Mouse (Mus musculus): Measurements from ENCODE around the gene Ocln. TPM values are rescaled to one million over a fixed set of nuclear protein-coding genes. Genes with fewer than 3 reads are reported as not detected.
"Not testable (repeated sequence)": the region's sequence is repeated elsewhere in the genome, so short reads cannot be mapped to it uniquely, and the experiment has no call there.

The Ocln gene
- polyA plus RNA-seq, 1 experiment from 2014 or later: 14.6 TPM

GRCm38 (mm10) chr13:100492061-100492787 lies 60.3 kb downstream of the Ocln start, which contains the start of gene Gtf2h2:
Gtf2h2 (minus strand) TSS chr13:100492579.
- Histone ChIP-seq H3K4me1 (ENCODE audit: insufficient read depth) (peaks cover 20% of the 10 kb centered on the region), H3K36me3 (replicated peaks; ENCODE audit: insufficient read depth, low read length) (peaks cover 10% of the 10 kb centered on the region), H3K9ac (replicated peaks) (peak within 1 kb of the TSS; percentile 93), H3K27ac (ENCODE audit: low read depth) (peak within 1 kb of the TSS; percentile 83), H3K4me2 (ENCODE audit: low read depth, low read length) (peak within 1 kb of the TSS; percentile 82), H3K9me3 (ENCODE audit: low read length) (no peaks in the 10 kb centered on the region), H3K27me3 (ENCODE audit: insufficient read depth, low read length) (no peaks in the 10 kb centered on the region), H3K4me3 (ENCODE audit: low read depth, low read length) (peak within 1 kb of the TSS; percentile 98)
- TF ChIP-seq CTCF (IDR thresholded peaks at IDR 0.05; ENCODE audit: low read depth): peak; percentile 99
- 0 out of 2 replicates have a peak, but pooled peaks have one; percentile 37 for TF ChIP-seq EP300 (IDR thresholded peaks at IDR 0.05; ENCODE audit: low read depth)
- WGBS (ENCODE audit: insufficient replicate concordance): under 1% methylated on average over 44 of the region's 51 CpGs
- ATAC-seq (peak; percentile 81), DNase-seq (peak; percentile 90)

DNA sequence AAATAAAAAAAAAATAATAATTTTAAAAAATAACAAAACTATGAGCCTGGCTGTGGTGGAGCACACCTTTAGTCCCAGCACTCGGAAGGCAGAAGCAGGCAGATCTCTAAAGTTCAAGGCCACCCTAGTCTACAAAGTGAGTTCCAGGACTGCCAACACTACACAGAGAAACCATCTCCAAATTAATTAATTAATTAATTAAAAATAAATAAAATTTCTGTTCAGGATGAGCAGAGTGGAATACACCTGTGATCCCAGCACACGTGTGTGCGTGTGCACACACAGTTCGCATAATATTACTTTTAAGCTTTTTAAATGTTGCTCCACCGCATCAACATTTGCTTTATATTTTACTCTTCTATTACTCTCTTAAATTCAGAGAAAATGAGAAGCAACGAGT lies 60.9 kb downstream of the Ocln start:
- peak overlapping the region; percentile 98 for H3K4me3 ChIP-seq (ENCODE audit: low read depth, low read length)
- peak overlapping the region; percentile 82 for H3K4me2 ChIP-seq (ENCODE audit: low read depth, low read length)
- peak overlapping the region; percentile 83 for H3K27ac ChIP-seq (ENCODE audit: low read depth)
- ATAC-seq (no peak), DNase-seq (no peak)
- H3K36me3 ChIP-seq (replicated peaks; ENCODE audit: insufficient read depth, low read length): peaks cover 15% of the 10 kb centered on the region
- 15% methylated on average over 6 of the region's 6 CpGs for WGBS (ENCODE audit: insufficient replicate concordance)
- H3K9me3 ChIP-seq (ENCODE audit: low read length): no peaks in the 10 kb centered on the region
- peak overlapping the region; percentile 93 for H3K9ac ChIP-seq (replicated peaks)
- no peak for TF ChIP-seq EP300 (IDR thresholded peaks at IDR 0.05; ENCODE audit: low read depth)
- no peak for TF ChIP-seq CTCF (IDR thresholded peaks at IDR 0.05; ENCODE audit: low read depth)
- peaks cover 20% of the 10 kb centered on the region for H3K4me1 ChIP-seq (ENCODE audit: insufficient read depth)
- H3K27me3 ChIP-seq (ENCODE audit: insufficient read depth, low read length): no peaks in the 10 kb centered on the region

GRCm38 (mm10) chr13:100490424-100490823 lies 62.1 kb downstream of the Ocln start:
- ATAC-seq (no peak), DNase-seq (no peak)
- WGBS (ENCODE audit: insufficient replicate concordance): 67% methylated on average over 5 of the region's 5 CpGs
- no peak overlapping the region for H3K4me2 ChIP-seq (ENCODE audit: low read depth, low read length)
- no peak overlapping the region for H3K9ac ChIP-seq (replicated peaks)
- no peaks in the 10 kb centered on the region for H3K27me3 ChIP-seq (ENCODE audit: insufficient read depth, low read length)
- TF ChIP-seq CTCF (IDR thresholded peaks at IDR 0.05; ENCODE audit: low read depth) (no peak), EP300 (IDR thresholded peaks at IDR 0.05; ENCODE audit: low read depth) (no peak)
- peaks cover 20% of the 10 kb centered on the region for H3K4me1 ChIP-seq (ENCODE audit: insufficient read depth)
- no peaks in the 10 kb centered on the region for H3K9me3 ChIP-seq (ENCODE audit: low read length)
- peaks cover 17% of the 10 kb centered on the region for H3K36me3 ChIP-seq (replicated peaks; ENCODE audit: insufficient read depth, low read length)
- H3K27ac ChIP-seq (ENCODE audit: low read depth): no peak overlapping the region
- H3K4me3 ChIP-seq (ENCODE audit: low read depth, low read length): no peak overlapping the region

DNA sequence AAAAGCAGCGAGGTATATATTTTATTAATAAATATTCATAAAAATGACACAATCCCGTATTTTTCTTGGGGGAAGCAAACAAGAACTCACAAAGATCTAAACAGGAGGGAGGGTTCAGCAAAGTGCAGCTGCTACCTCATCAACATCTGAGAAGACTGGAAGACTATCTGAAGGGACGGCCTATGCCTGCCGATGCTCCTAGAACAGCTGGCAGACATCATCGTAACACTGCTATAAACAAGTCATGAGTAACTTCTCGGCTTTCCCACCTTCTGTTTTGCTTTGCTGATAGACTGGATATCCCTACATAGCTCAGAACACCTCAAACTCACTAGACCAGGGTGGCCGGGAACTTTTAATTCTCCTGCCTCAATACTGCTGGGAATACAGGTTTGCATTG lies 68.9 kb downstream of the Ocln start:
- Histone ChIP-seq H3K9me3 (ENCODE audit: low read length) (no peaks in the 10 kb centered on the region), H3K4me2 (ENCODE audit: low read depth, low read length) (no peak overlapping the region), H3K36me3 (replicated peaks; ENCODE audit: insufficient read depth, low read length) (peaks cover 34% of the 10 kb centered on the region), H3K27ac (ENCODE audit: low read depth) (no peak overlapping the region), H3K4me1 (ENCODE audit: insufficient read depth) (no peaks in the 10 kb centered on the region), H3K4me3 (ENCODE audit: low read depth, low read length) (no peak overlapping the region), H3K9ac (replicated peaks) (no peak overlapping the region), H3K27me3 (ENCODE audit: insufficient read depth, low read length) (no peaks in the 10 kb centered on the region)
- 85% methylated on average over 7 of the region's 7 CpGs for WGBS (ENCODE audit: insufficient replicate concordance)
- ATAC-seq: no peak
- TF ChIP-seq EP300 (IDR thresholded peaks at IDR 0.05; ENCODE audit: low read depth) (no peak), CTCF (IDR thresholded peaks at IDR 0.05; ENCODE audit: low read depth) (no peak)
- no peak for DNase-seq

DNA sequence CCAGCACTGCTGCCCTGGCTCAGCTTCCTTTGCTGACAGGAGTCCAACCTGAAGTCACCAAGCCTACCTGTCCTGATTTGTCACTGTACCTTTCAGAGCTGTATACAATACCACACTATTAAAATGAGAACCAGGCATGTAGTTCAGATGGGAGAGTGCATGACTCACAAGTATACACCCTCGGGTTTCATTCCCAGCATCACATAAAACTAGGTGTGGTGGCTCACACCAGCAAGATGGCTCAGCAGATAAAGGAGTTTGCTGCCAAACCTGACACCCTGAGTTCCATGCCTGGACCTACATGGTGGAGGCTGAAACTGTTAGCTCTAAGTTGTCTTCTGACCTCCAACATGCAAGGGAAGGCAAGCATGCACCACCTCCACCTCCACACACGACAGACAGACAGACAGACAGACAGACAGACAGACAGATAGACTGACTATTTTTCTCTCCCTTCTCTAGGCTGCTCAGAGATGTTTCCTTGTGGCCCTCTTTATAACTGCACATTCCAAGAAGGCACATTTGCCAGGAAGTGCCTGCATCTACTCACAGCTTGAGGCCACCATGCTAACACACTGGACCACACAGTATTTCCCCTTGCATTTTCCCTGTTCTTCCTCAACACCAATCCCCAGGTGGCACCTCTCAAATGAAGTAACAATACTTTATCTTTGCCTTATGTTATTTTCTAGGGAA lies 88.8 kb downstream of the Ocln start:
- H3K9ac ChIP-seq (replicated peaks): no peak overlapping the region
- H3K4me1 ChIP-seq (ENCODE audit: insufficient read depth): no peaks in the 10 kb centered on the region
- no peak for DNase-seq
- no peaks in the 10 kb centered on the region for H3K9me3 ChIP-seq (ENCODE audit: low read length)
- no peak overlapping the region for H3K27ac ChIP-seq (ENCODE audit: low read depth)
- no peak overlapping the region; the same call in 1 of the 2 replicates for H3K4me2 ChIP-seq (ENCODE audit: low read depth, low read length)
- 63% methylated on average over 2 of the region's 2 CpGs for WGBS (ENCODE audit: insufficient replicate concordance)
- H3K27me3 ChIP-seq (ENCODE audit: insufficient read depth, low read length): no peaks in the 10 kb centered on the region
- no peak overlapping the region for H3K4me3 ChIP-seq (ENCODE audit: low read depth, low read length)
- H3K36me3 ChIP-seq (replicated peaks; ENCODE audit: insufficient read depth, low read length): peaks cover 16% of the 10 kb centered on the region
- ATAC-seq: peak; percentile 69
- no peak for TF ChIP-seq EP300 (IDR thresholded peaks at IDR 0.05; ENCODE audit: low read depth)
- no peak for TF ChIP-seq CTCF (IDR thresholded peaks at IDR 0.05; ENCODE audit: low read depth)

- ATAC-seq: no peak
- H3K4me2 ChIP-seq (ENCODE audit: low read depth, low read length): no peak overlapping the region
- DNase-seq: no peak
- H3K9ac ChIP-seq (replicated peaks): no peak overlapping the region
- H3K27ac ChIP-seq (ENCODE audit: low read depth): no peak overlapping the region
- WGBS (ENCODE audit: insufficient replicate concordance): 89% methylated on average over 3 of the region's 3 CpGs
- no peak overlapping the region for H3K4me3 ChIP-seq (ENCODE audit: low read depth, low read length)
- 0 out of 2 replicates have a peak, but pooled peaks cover 10% of the 10 kb centered on the region for H3K36me3 ChIP-seq (replicated peaks; ENCODE audit: insufficient read depth, low read length)
- H3K9me3 ChIP-seq (ENCODE audit: low read length): no peaks in the 10 kb centered on the region
- TF ChIP-seq CTCF (IDR thresholded peaks at IDR 0.05; ENCODE audit: low read depth): no peak
- no peak for TF ChIP-seq EP300 (IDR thresholded peaks at IDR 0.05; ENCODE audit: low read depth)
- no peaks in the 10 kb centered on the region for H3K4me1 ChIP-seq (ENCODE audit: insufficient read depth)
- H3K27me3 ChIP-seq (ENCODE audit: insufficient read depth, low read length): no peaks in the 10 kb centered on the region
Observed at GRCm38 (mm10) chr13:100461336-100461735, 91.2 kb downstream of the Ocln start.

- H3K9me3 ChIP-seq (ENCODE audit: low read length); H3K36me3 ChIP-seq (replicated peaks; ENCODE audit: insufficient read depth, low read length); DNase-seq; ATAC-seq; H3K4me1 ChIP-seq (ENCODE audit: insufficient read depth); H3K27me3 ChIP-seq (ENCODE audit: insufficient read depth, low read length); H3K9ac ChIP-seq (replicated peaks); H3K4me2 ChIP-seq (ENCODE audit: low read depth, low read length); H3K4me3 ChIP-seq (ENCODE audit: low read depth, low read length); H3K27ac ChIP-seq (ENCODE audit: low read depth): not testable (repeated sequence)
- 64% methylated on average over 8 of the region's 8 CpGs for WGBS (ENCODE audit: insufficient replicate concordance)
Observed at GRCm38 (mm10) chr13:100452415-100453127, 99.9 kb downstream of the Ocln start, which contains the start of gene Naip1. Naip1 (minus strand) TSS chr13:100452869.

Data from liver, postnatal 0 days (tissue).